Mouse (Mus musculus) heart, embryonic 14.5 days (tissue): Measurements from ENCODE around the gene Mad2l2. TPM values are rescaled to one million over a fixed set of nuclear protein-coding genes. Genes with fewer than 3 reads are reported as not detected.
"Not testable (repeated sequence)": the region's sequence is repeated elsewhere in the genome, so short reads cannot be mapped to it uniquely, and the experiment has no call there.

Experiments
- ATAC-seq: fragments of 200-750 bp; cut with Nextera tagmentation; 2 replicates; pipeline ENCODE4 v1.8.0; 2017; ENCODE audit warnings: low read depth, moderate TSS enrichment; ENCODE audit not compliant: insufficient number of reproducible peaks, insufficient read depth, low FRiP score
- H3K27ac ChIP-seq, 2 experiments: fragments of 200-500 bp in 1 of 2; fragments of 300-500 bp in 1 of 2; sonication (generic) in 1 of 2; replicated peaks in 1 of 2; 2 replicates each; pipeline ENCODE4 v1.5.1; 2012 to 2014; ENCODE audit warnings: low read depth in 2 of 2, low read length in 2 of 2, control low read depth in 1 of 2, mild to moderate bottlenecking in 1 of 2, mixed read lengths in 1 of 2; ENCODE audit not compliant: control insufficient read depth in 1 of 2, insufficient read depth in 1 of 2
- H3K27me3 ChIP-seq: fragments of 300-500 bp; sonication (generic); 2 replicates; pipeline ENCODE4 v1.6.1; 2014; ENCODE audit warnings: mild to moderate bottlenecking, low read length, control low read depth; ENCODE audit not compliant: control insufficient read depth, insufficient read depth
- H3K36me3 ChIP-seq: fragments of 300-500 bp; sonication (generic); 2 replicates; pipeline ENCODE4 v1.6.1; 2014; ENCODE audit warnings: mild to moderate bottlenecking, control low read depth, low read length, mixed read lengths; ENCODE audit not compliant: control insufficient read depth, insufficient read depth
- H3K4me1 ChIP-seq, 2 experiments: fragments of 200-500 bp in 1 of 2; fragments of 300-500 bp in 1 of 2; sonication (generic) in 1 of 2; 2 replicates each; pipeline ENCODE4 v1.6.1; 2012 to 2014; ENCODE audit warnings: low read length in 2 of 2, control low read depth in 1 of 2, mixed read lengths in 1 of 2; ENCODE audit not compliant: control insufficient read depth in 2 of 2, insufficient read depth in 2 of 2
- H3K4me2 ChIP-seq: fragments of 300-500 bp; sonication (generic); 2 replicates; pipeline ENCODE4 v1.6.1; 2014; ENCODE audit warnings: mild to moderate bottlenecking, low read length
- H3K4me3 ChIP-seq, 2 experiments: fragments of 200-500 bp in 1 of 2; fragments of 300-500 bp in 1 of 2; sonication (generic) in 1 of 2; 2 replicates each; pipeline ENCODE4 v1.5.1; 2012 to 2014; ENCODE audit warnings: low read length in 2 of 2, mild to moderate bottlenecking in 2 of 2, control low read depth in 1 of 2, low read depth in 1 of 2, moderate library complexity in 1 of 2; ENCODE audit not compliant: control insufficient read depth in 1 of 2, insufficient read depth in 1 of 2
- H3K9ac ChIP-seq: fragments of 300-500 bp; sonication (generic); 2 replicates; pipeline ENCODE4 v1.6.1; 2014; ENCODE audit warnings: mild to moderate bottlenecking, low read length
- H3K9me3 ChIP-seq: fragments of 300-500 bp; sonication (generic); 2 replicates; pipeline ENCODE4 v1.6.1; 2016; ENCODE audit warnings: low read length, control low read depth; ENCODE audit not compliant: control insufficient read depth
- WGBS: fragments of 180-500 bp; shearing (Covaris S2); extraction: QIAGEN DNeasy Blood & Tissue Kit; methylation state at CpG from one replicate; pipeline ENCODE4 v1.1.7; 2014; 5-methylcytosine and 5-hydroxymethylcytosine counted together
- polyA plus RNA-seq: library from polyadenylated mRNA; unstranded; fragments of >200 nt; fragmentation: Nextera tagmentation; extraction: Ambion mirVana; gene quantifications from 2 replicates; pipeline ENCODE4 v1.2.1, GENCODE M21; 2014

The Mad2l2 gene
- polyA plus RNA-seq, 1 experiment from 2014 or later = 40.9 TPM

DNA sequence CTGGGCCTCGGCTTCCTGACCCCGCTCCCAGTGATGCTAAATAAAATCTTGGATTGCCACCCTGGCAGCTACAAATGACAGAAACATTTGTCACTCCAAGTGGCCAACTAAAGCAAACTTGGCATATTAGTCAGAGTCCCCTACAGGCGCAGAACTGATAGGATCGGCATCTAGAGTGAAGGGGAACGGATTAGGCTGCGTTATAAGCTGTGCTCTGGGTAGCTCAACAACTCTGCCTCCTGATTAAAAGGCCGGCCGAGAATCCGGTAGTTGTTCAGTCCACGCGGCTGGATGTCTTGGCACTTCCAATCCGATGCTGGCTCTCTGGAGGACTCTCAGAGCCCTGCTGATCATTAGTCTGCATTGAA, 44.3 kb downstream of the Mad2l2 start:
- Histone ChIP-seq H3K27me3 (peaks cover 85% of the 10 kb centered on the region), H3K9ac (no peak overlapping the region), H3K4me3 (no peak overlapping the region), H3K36me3 (no peaks in the 10 kb centered on the region), H3K4me2 (no peak overlapping the region), H3K9me3 (peaks cover 4% of the 10 kb centered on the region; the same call in 1 of the 2 replicates), H3K27ac (no peak overlapping the region), H3K4me1 (no peaks in the 10 kb centered on the region)
- ATAC-seq = no peak
- 7% methylated on average over 12 of the region's 12 CpGs for WGBS

DNA sequence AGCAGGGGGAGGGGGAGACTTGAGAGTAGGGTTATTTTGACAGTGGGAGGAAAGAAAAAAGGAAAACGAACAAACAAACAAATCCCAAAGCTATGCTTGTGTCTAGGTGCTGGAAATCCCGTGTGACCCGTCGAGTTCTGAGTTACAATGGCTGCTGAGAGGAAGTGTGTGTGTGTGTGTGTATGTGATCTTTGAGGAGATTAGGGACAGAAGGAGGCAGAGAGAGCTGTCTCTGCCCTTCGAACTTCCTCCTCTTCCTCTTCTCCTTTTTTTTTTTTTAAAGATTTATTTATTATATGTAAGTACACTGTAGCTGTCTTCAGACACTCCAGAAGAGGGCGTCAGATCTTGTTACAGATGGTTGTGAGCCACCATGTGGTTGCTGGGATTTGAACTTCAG, 46.4 kb downstream of the Mad2l2 start:
- peaks cover 65% of the 10 kb centered on the region for H3K27me3 ChIP-seq
- H3K4me1 ChIP-seq, H3K4me2 ChIP-seq, H3K36me3 ChIP-seq, H3K27ac ChIP-seq, H3K9me3 ChIP-seq, H3K4me3 ChIP-seq, ATAC-seq, H3K9ac ChIP-seq: not testable (repeated sequence)
- 70% methylated on average over 5 of the region's 6 CpGs for WGBS

DNA sequence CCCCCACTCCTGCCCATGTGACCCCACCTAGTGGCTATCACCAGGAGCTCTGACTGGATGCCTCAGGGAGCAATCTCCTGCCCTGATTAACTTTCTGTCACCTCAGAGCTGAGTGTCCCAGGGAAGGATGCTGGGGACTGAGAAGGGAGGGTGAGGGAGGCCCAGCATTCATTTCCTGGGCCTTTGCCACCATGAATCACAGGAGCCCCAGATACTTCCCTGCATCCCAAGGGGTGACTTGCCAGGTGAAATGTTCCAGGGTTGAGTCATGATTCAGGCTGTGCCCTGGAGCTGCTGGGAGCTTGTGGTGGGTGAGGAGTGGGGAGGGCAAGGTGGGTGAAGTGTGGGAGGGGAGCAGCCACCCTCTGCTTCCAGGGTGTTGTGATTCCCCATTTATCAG, 47.5 kb downstream of the Mad2l2 start:
- H3K9me3 ChIP-seq = peaks cover 4% of the 10 kb centered on the region; the same call in 1 of the 2 replicates
- no peak for ATAC-seq
- no peak overlapping the region for H3K4me3 ChIP-seq
- H3K4me1 ChIP-seq = no peaks in the 10 kb centered on the region
- peaks cover 54% of the 10 kb centered on the region for H3K27me3 ChIP-seq
- H3K36me3 ChIP-seq = no peaks in the 10 kb centered on the region
- no peak overlapping the region for H3K27ac ChIP-seq
- H3K9ac ChIP-seq = no peak overlapping the region
- no peak overlapping the region for H3K4me2 ChIP-seq

DNA sequence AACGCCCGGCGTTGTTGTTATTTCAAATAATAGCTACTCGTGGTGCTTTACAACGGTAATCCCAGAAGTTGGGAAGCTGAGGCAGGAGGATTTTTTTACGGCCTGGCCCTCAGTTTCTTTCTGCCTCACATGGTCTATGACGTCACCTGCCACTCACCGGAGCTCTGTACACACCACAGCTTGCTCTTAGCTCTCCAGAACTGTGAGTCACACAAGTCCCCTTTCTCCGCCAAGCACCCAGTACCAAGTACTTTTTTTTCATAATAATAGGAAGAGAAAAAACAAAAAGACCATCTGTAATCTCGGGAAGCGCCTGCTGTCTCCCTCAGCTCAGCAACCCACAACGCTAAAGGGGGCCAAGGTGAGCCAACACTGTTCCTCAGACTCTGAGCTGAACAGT, 51.3 kb downstream of the Mad2l2 start:
- no peak overlapping the region for H3K4me2 ChIP-seq
- H3K27me3 ChIP-seq = peaks cover 16% of the 10 kb centered on the region
- no peak for ATAC-seq
- H3K9ac ChIP-seq = no peak overlapping the region
- H3K36me3 ChIP-seq = no peaks in the 10 kb centered on the region
- no peaks in the 10 kb centered on the region for H3K4me1 ChIP-seq
- no peak overlapping the region for H3K4me3 ChIP-seq
- WGBS = 78% methylated on average over 12 of the region's 12 CpGs
- no peaks in the 10 kb centered on the region for H3K9me3 ChIP-seq
- no peak overlapping the region for H3K27ac ChIP-seq

DNA sequence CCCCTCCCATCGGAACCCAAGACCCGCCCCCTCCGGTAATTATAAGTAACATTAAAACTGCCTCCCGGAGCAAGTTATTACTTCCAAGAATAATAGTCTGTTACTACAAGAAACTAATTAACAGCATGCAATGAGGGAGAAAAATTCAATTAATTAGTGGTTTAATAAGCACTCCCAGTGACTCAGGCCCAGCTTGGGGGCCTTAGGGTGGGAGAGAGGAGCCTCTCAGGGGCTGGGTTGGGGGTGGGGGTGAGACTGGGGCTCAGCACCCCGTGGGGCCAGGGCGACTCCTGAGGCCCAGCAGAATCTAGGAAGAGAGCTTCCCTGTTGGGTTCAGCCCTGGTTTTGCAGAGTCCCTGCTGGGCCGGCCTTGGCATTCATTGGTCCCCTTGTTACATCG, 52.2 kb downstream of the Mad2l2 start:
- H3K4me3 ChIP-seq = no peak overlapping the region
- no peak for ATAC-seq
- no peaks in the 10 kb centered on the region for H3K36me3 ChIP-seq
- H3K9ac ChIP-seq = no peak overlapping the region
- H3K9me3 ChIP-seq = no peaks in the 10 kb centered on the region
- no peaks in the 10 kb centered on the region for H3K4me1 ChIP-seq
- no peak overlapping the region for H3K4me2 ChIP-seq
- peaks cover 12% of the 10 kb centered on the region for H3K27me3 ChIP-seq
- WGBS = 29% methylated on average over 8 of the region's 8 CpGs
- no peak overlapping the region for H3K27ac ChIP-seq

DNA sequence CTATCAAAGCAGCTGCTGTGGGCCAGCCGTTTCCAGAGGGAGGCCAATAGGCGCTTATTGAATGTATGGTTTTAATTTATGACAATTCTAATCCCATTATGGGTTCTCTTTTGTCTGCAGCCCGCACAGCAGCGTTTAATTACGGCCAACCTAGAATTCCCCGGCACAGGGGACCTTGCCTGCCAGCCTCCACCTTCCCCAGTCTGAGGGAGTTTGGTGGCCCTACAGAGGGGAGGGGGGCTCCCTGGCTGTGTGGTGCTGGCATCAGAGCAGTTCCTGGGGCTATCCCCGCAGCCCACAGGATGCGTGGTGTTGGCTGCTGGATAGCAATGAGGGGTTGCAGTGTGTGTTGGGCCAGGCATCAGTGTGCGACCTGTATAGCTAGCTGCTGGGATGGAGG, 54.4 kb downstream of the Mad2l2 start:
- H3K4me3 ChIP-seq = no peak overlapping the region
- no peak for ATAC-seq
- no peak overlapping the region for H3K4me2 ChIP-seq
- H3K36me3 ChIP-seq = no peaks in the 10 kb centered on the region
- H3K9me3 ChIP-seq = no peaks in the 10 kb centered on the region
- no peak overlapping the region for H3K9ac ChIP-seq
- no peaks in the 10 kb centered on the region for H3K4me1 ChIP-seq
- no peak overlapping the region for H3K27ac ChIP-seq
- WGBS = 58% methylated on average over 9 of the region's 9 CpGs
- no peaks in the 10 kb centered on the region for H3K27me3 ChIP-seq

DNA sequence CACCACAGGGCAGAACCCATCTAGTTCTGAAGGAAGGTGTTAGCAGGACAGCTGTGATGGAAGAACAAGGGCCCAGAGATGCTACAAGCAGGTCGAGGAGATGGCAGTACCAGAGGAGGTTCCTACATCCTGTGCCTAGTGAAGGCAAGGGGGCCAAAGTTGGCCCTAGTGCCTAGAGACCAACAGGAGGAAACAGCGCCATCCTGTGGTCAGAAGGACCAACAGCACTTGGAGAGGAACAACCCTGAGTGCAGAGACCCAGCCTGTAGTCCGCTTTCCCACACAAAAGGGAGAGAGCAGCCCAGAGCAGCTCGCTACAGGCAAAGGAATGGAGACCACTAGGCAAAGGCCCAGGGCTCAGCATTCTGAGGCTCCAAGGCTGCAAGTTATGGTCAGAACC, 55.6 kb downstream of the Mad2l2 start:
- WGBS = 59% methylated on average over 4 of the region's 4 CpGs
- Histone ChIP-seq H3K9ac (no peak overlapping the region), H3K4me2 (no peak overlapping the region), H3K27me3 (no peaks in the 10 kb centered on the region), H3K9me3 (no peaks in the 10 kb centered on the region), H3K4me3 (no peak overlapping the region), H3K4me1 (no peaks in the 10 kb centered on the region), H3K36me3 (no peaks in the 10 kb centered on the region), H3K27ac (no peak overlapping the region)
- ATAC-seq = no peak

DNA sequence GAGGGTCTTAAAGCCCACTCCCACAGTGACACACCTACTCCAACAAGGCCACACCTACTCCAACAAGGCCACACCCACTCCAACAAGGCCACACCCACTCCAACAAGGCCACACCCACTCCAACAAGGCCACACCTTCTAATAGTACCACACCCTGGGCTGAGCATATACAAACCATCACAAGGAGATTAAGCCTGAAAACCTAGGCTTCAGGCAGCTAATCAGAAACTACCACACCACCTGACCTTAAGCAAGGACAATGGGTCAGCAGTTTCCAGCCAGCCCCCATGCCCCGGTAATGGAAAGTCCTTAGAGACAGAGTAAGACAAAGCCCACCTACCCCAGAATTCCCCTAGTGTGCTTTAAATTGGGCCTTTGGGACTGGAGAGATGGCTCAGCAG, 58.6 kb downstream of the Mad2l2 start:
- not testable (repeated sequence) for H3K36me3 ChIP-seq, ATAC-seq, H3K4me3 ChIP-seq, H3K27me3 ChIP-seq, H3K4me1 ChIP-seq, H3K9ac ChIP-seq, H3K27ac ChIP-seq, H3K4me2 ChIP-seq, H3K9me3 ChIP-seq
- 80% methylated on average over 1 of the region's 1 CpGs for WGBS
